Comparison of ENCODE assay signal across 8 mouse cellular contexts in genomic region chr2:167004099-167004854, GRCm38 (mm10). TPM values are rescaled to one million over a fixed set of nuclear protein-coding genes. Genes with fewer than 3 reads are reported as not detected.
A peak's percentile ranks its signal among the peaks of the same experiment; 100 is the strongest.
DNase-seq lines count a peak whose midpoint lies in the region.

No protein-coding gene starts in this region.

- intact Hi-C loops in left cerebral cortex, postnatal 10 days (cut with DNase I) = loop anchor here (5.0 kb wide), 1 partner anchor 47 kb away; no protein-coding TSS in a partner anchor

- peak; percentile 46 for DNase-seq in urinary bladder, postnatal 25 days (ENCODE audit: low spot score)
- no peak for DNase-seq in urinary bladder, postnatal 4 days (ENCODE audit: low spot score in 2 of 2)
- peak; percentile 81 for DNase-seq in adrenal gland, adult 2 months
- DNase-seq in embryo, embryonic 10.5 days (ENCODE audit: low spot score) = peak; percentile 88
- DNase-seq in heart, postnatal 4 days = peak; percentile 74
- peak; percentile 54 to 62 for DNase-seq in left cerebral cortex, postnatal 10 days (ENCODE audit: extremely low spot score in 1 of 2, low spot score in 2 of 2)
- peak; percentile 64 to 75 for DNase-seq in natural killer cell, adult 2 months (ENCODE audit: low spot score in 2 of 2)
- DNase-seq in thymus, postnatal 25 days = peak; percentile 68

RNA-seq across cellular contexts. Expression of gene Stau1, which starts 8.2 kb away (rescaled TPM):
- 10 to 100 TPM; 61.5 to 91.7 TPM for total RNA-seq in adrenal gland, adult 2 months (2021)
- polyA plus RNA-seq in adrenal gland, adult 2 months (2012; rRNA removed) = 38.8 and 52.7 TPM in 2 replicates
- 10 to 100 TPM; 55.8 to 58.6 TPM for total RNA-seq in heart, postnatal 4 days (2021)
- total RNA-seq in left cerebral cortex, postnatal 10 days (2021) = 10 to 100 TPM; 75.1 to 75.9 TPM

RNA-seq across cellular contexts. Expression of gene Ddx27, which starts 10.7 kb away (rescaled TPM):
- total RNA-seq in adrenal gland, adult 2 months (2021) = 10 to 100 TPM; 29.2 to 41.5 TPM
- 28.3 and 31.1 TPM in 2 replicates for polyA plus RNA-seq in adrenal gland, adult 2 months (2012; rRNA removed)
- total RNA-seq in heart, postnatal 4 days (2021) = 10 to 100 TPM; 22.0 to 23.6 TPM
- 10 to 100 TPM; 34.9 to 40.6 TPM for total RNA-seq in left cerebral cortex, postnatal 10 days (2021)

RNA-seq across cellular contexts. Expression of gene Znfx1, which starts 58.5 kb away (rescaled TPM):
- 10 to 100 TPM; 50.2 to 53.6 TPM for total RNA-seq in adrenal gland, adult 2 months (2021)
- polyA plus RNA-seq in adrenal gland, adult 2 months (2012; rRNA removed) = 29.5 and 31.9 TPM in 2 replicates
- total RNA-seq in heart, postnatal 4 days (2021) = 10 to 100 TPM; 19.7 to 22.4 TPM
- total RNA-seq in left cerebral cortex, postnatal 10 days (2021) = 10 to 100 TPM; 29.7 to 33.6 TPM

Comparison
In these comparisons a context has a peak if more than half of its experiments do, and no peak if none do; other contexts are left out.
1. DNase-seq: peak in urinary bladder, postnatal 25 days (single experiment), adrenal gland, adult 2 months (single experiment), embryo, embryonic 10.5 days (single experiment), heart, postnatal 4 days (single experiment), left cerebral cortex, postnatal 10 days (2 of 2), natural killer cell, adult 2 months (2 of 2) and thymus, postnatal 25 days (single experiment); none in urinary bladder, postnatal 4 days (0 of 2).